Mouse (Mus musculus) liver, adult 2 months (tissue): ENCODE measurements at regions not wholly inside any gene's neighbourhood (a gene's known extent, or its start where the extent isn't known, plus 50 kb on each side); places are given as distances from the start of the nearest gene placed in this dataset.

Source experiments
- DNase-seq: peaks from one replicate; pipeline ENCODE4 v3.0.0-alpha.2; 2011; ENCODE audit warnings: low read depth, low spot score; ENCODE audit errors: extremely low read depth
- H3K27ac ChIP-seq: fragments of 200-500 bp; replicated peaks from 2 replicates; pipeline ENCODE4 v1.5.1; 2012; ENCODE audit warnings: low read depth, mild to moderate bottlenecking, control low read depth, inconsistent platforms, low read length; ENCODE audit not compliant: insufficient read depth
- H3K27me3 ChIP-seq: fragments of 200-500 bp; 2 replicates; pipeline ENCODE4 v1.6.1; 2012; ENCODE audit warnings: mild to moderate bottlenecking, moderate library complexity, low read length, inconsistent platforms; ENCODE audit not compliant: control insufficient read depth, insufficient read depth
- H3K36me3 ChIP-seq: fragments of 200-500 bp; 2 replicates; pipeline ENCODE4 v1.6.1; 2012; ENCODE audit warnings: low read length, inconsistent platforms; ENCODE audit not compliant: control insufficient read depth, insufficient read depth
- H3K4me1 ChIP-seq: fragments of 200-500 bp; 2 replicates; pipeline ENCODE4 v1.6.1; 2011; ENCODE audit warnings: low read length; ENCODE audit not compliant: control insufficient read depth, insufficient read depth
- H3K4me3 ChIP-seq: fragments of 200-500 bp; 2 replicates; pipeline ENCODE4 v1.5.1; 2011; ENCODE audit warnings: low read depth, mild to moderate bottlenecking, control low read depth, low read length, moderate library complexity; ENCODE audit not compliant: insufficient read depth
- H3K79me2 ChIP-seq: fragments of 200-500 bp; 2 replicates; pipeline ENCODE4 v1.6.1; 2012; ENCODE audit warnings: inconsistent platforms, mild to moderate bottlenecking, low read length, moderate library complexity; ENCODE audit not compliant: control insufficient read depth, insufficient read depth
- H3K9ac ChIP-seq: fragments of 200-500 bp; 2 replicates; pipeline ENCODE4 v1.6.1; 2012; ENCODE audit warnings: low read depth, mild to moderate bottlenecking, control low read depth, inconsistent platforms, low read length
- CTCF ChIP-seq: fragments of 200-500 bp; IDR thresholded peaks from 2 replicates; pipeline ENCODE4 v1.5.1; 2011; ENCODE audit warnings: low read depth, low read length, control low read depth
- POLR2A ChIP-seq: fragments of 200-500 bp; IDR thresholded peaks from 2 replicates; pipeline ENCODE4 v1.6.1; 2011; ENCODE audit warnings: low read length, control low read depth; ENCODE audit not compliant: insufficient read depth; ENCODE audit errors: extremely low read depth
- WGBS: fragments of 180-500 bp; shearing (Covaris S2); methylation state at CpG from one replicate; pipeline ENCODE4 v1.1.7; 2018; 5-methylcytosine and 5-hydroxymethylcytosine counted together

DNA sequence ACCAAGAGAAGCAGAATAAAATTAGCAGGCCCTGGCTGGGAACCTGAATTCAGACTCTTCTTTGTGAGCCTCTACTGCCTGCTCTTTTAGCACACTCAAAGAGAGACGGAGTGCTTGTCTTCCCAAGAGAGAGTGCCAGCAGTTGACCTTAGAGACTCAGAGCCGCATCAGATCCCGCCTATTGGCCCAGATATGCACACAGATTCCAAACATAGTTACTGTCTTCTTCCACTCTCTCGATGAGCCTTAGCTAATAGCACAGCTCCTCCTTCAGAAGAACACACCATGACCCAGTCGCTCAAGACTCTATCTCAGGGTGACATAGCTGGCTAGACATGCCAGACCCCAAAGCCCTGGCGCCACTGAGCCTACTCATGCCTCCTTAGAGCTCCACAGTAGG, 139.8 kb downstream of the Fgf18 start:
- H3K4me1 ChIP-seq = no peaks in the 10 kb centered on the region
- no peak overlapping the region for H3K4me3 ChIP-seq
- H3K36me3 ChIP-seq = no peaks in the 10 kb centered on the region
- H3K9ac ChIP-seq = no peak overlapping the region
- no peaks in the 10 kb centered on the region for H3K27me3 ChIP-seq
- TF ChIP-seq POLR2A = no peak
- TF ChIP-seq CTCF = no peak
- 81% methylated on average over 6 of the region's 6 CpGs for WGBS
- no peaks in the 10 kb centered on the region for H3K79me2 ChIP-seq
- DNase-seq = no peak
- no peak overlapping the region for H3K27ac ChIP-seq

DNA sequence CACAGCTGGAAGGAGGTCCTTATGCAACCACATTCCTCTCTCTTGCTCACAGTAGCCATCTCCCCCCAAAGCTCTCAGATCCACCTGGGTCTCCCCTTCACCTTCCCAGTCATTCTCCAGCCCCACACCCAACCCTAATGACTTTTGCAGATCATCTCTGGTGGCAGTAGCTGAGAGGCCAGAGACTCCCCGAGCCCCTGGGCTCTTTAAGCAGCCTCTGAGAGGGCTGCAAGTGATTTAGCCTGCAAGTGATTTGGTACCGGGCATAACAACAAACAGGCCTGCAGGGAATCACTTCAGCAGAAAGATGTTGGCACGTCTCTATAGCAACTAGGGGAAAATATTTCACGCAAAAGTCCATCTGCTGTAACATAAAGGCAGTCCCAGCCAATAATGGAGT, 142.0 kb downstream of the Fgf18 start:
- TF ChIP-seq CTCF (no peak), POLR2A (no peak)
- no peak overlapping the region for H3K9ac ChIP-seq
- no peak overlapping the region for H3K27ac ChIP-seq
- H3K4me1 ChIP-seq = no peaks in the 10 kb centered on the region
- no peaks in the 10 kb centered on the region for H3K27me3 ChIP-seq
- no peak overlapping the region for H3K4me3 ChIP-seq
- no peak for DNase-seq
- WGBS = 73% methylated on average over 4 of the region's 4 CpGs
- no peaks in the 10 kb centered on the region for H3K79me2 ChIP-seq
- H3K36me3 ChIP-seq = no peaks in the 10 kb centered on the region

DNA sequence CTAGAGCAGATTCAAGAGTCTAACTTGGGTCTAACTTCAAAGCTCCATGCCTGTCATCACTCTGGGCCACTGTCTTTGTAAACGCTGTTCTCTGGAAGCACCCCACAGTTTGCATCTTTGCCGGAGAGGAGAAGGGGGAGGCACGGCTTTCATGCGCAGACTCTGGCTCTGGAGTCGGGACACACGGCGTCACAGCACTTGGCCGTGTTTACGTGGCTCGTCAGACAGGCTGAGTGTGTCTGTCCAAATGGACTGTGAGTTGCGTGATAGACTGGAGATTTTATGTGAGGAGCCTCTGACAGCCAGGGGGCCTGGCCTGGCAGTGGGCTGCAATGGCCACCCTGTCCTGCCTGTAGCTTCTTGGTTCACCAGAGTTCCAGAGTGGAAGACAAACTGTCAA, 142.6 kb downstream of the Fgf18 start:
- TF ChIP-seq CTCF (no peak), POLR2A (no peak)
- H3K4me1 ChIP-seq = no peaks in the 10 kb centered on the region
- H3K27ac ChIP-seq = no peak overlapping the region
- no peak for DNase-seq
- H3K27me3 ChIP-seq = no peaks in the 10 kb centered on the region
- 82% methylated on average over 11 of the region's 11 CpGs for WGBS
- no peaks in the 10 kb centered on the region for H3K79me2 ChIP-seq
- no peaks in the 10 kb centered on the region for H3K36me3 ChIP-seq
- no peak overlapping the region for H3K9ac ChIP-seq
- H3K4me3 ChIP-seq = no peak overlapping the region

DNA sequence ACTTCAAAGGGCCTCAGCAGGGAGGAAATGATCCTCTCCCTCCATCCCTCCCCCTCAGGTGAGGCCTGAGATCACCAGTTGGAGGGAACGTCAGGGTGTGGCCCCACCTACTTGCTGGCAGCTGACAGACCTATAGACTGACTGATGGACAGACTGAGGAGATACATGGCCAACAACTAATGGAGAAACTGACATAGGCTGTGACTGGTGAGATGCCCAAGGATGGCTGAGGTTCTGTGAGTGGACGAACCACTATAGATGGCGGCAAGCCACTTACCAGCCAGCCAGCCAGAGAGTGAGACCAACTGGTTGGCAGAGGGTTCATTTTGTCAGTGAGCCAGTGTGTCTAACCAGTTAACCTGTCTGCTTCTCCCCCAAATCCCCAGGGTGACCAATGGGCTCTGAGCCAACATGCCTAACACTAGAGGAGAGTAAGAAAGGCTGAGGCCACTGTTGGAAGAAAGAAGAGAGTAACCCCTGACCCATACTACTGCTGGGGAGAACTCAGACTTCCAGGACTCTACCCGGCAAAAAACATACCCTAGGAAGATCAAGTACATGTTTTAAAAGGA, 147.4 kb downstream of the Fgf18 start:
- Histone ChIP-seq H3K27ac (no peak overlapping the region), H3K79me2 (no peaks in the 10 kb centered on the region), H3K36me3 (no peaks in the 10 kb centered on the region), H3K4me1 (no peaks in the 10 kb centered on the region), H3K9ac (no peak overlapping the region), H3K27me3 (no peaks in the 10 kb centered on the region), H3K4me3 (no peak overlapping the region)
- no peak for DNase-seq
- TF ChIP-seq POLR2A (no peak), CTCF (no peak)
- WGBS = 85% methylated on average over 4 of the region's 4 CpGs

DNA sequence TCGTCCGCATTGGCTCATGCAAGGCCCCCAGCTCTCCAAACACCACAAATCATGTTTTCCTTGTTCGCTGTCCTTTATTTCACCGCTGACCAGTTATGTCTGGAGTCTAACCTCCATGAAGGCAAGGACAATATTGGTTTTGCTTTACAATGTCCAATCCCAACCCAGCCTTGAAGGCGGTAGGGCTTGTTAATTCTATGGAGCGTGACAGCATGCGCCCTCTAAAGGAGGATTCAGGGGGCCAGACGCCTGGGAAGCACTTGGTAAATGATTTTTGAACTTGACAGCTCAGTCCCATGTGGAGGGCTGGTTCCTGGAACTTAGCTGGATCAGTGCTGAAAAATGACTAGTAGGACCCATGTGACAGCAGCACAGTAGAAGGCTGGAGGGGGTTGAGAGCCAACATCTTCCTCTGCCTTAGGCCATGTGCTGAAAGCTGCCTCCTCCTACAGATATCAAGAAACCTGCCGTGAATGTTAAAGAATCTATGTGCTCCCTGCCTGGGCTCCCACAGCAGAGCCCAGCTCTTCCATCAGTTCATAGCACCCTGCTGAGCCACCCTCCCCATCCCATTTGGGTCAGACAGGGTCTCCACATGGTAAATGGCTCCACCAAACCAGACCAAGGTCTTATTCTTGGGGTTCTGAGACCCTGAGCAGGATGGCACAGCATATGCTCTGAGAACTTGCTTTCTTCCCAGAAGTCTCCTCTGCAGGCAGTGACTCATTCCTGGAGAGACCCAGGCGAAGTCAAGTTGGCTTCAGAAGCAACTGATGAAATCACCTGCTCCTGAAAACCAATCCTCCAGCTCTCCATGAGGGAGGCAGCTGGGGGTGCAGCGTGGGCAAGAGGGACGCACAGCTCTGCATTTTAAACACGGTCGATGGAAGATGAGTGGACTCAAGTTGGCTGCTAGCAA, 148.3 kb downstream of the Fgf18 start:
- Histone ChIP-seq H3K27ac (no peak overlapping the region), H3K4me3 (no peak overlapping the region), H3K4me1 (no peaks in the 10 kb centered on the region), H3K79me2 (no peaks in the 10 kb centered on the region), H3K9ac (no peak overlapping the region), H3K36me3 (no peaks in the 10 kb centered on the region), H3K27me3 (no peaks in the 10 kb centered on the region)
- no peak for TF ChIP-seq POLR2A
- no peak for TF ChIP-seq CTCF
- DNase-seq = no peak
- 75% methylated on average over 14 of the region's 14 CpGs for WGBS

DNA sequence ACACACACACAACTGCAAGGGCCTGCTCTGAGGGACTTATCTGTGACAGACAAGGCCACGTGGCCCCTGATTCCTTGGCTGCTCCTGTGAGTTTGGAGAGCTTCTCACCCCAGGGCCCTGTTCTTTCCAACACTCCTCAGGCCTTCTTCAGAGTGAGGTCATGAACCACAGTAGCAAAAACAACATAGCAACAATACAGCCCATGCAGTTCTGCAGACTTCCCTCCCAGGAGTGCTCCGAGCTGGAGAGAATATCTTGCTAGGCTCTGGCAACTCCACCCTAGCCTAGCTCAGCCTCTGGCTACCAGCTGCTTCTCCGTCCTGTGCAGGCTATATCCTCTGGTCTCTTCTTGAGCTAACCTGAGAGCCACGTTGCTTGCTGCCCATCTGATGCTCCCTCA, 152.8 kb downstream of the Fgf18 start:
- Histone ChIP-seq H3K9ac (no peak overlapping the region), H3K79me2 (no peaks in the 10 kb centered on the region), H3K4me1 (no peaks in the 10 kb centered on the region), H3K27ac (no peak overlapping the region), H3K36me3 (no peaks in the 10 kb centered on the region), H3K27me3 (no peaks in the 10 kb centered on the region), H3K4me3 (no peak overlapping the region)
- TF ChIP-seq POLR2A = no peak
- TF ChIP-seq CTCF = no peak
- 64% methylated on average over 4 of the region's 4 CpGs for WGBS
- no peak for DNase-seq
